Mouse (Mus musculus) stomach, embryonic 15.5 days (tissue): Measurements from ENCODE around the gene Snd1. TPM values are rescaled to one million over a fixed set of nuclear protein-coding genes. Genes with fewer than 3 reads are reported as not detected.

ENCODE experiments used
- ATAC-seq: fragments of 200-750 bp; cut with Nextera tagmentation; 2 replicates; pipeline ENCODE4 v1.8.0; 2017; ENCODE audit warnings: low read depth, moderate number of reproducible peaks, moderate TSS enrichment; ENCODE audit not compliant: insufficient read depth, low FRiP score
- H3K27ac ChIP-seq: fragments of 300-500 bp; sonication (generic); 2 replicates; pipeline ENCODE4 v1.5.1; 2015; ENCODE audit warnings: mild to moderate bottlenecking, inconsistent platforms
- H3K27me3 ChIP-seq: fragments of 300-500 bp; sonication (generic); replicated peaks from 2 replicates; pipeline ENCODE4 v1.6.1; 2015; ENCODE audit warnings: inconsistent platforms
- H3K36me3 ChIP-seq: fragments of 300-500 bp; sonication (generic); 2 replicates; pipeline ENCODE4 v1.6.1; 2015; ENCODE audit warnings: inconsistent platforms
- H3K4me1 ChIP-seq: fragments of 300-500 bp; sonication (generic); 2 replicates; pipeline ENCODE4 v1.6.1; 2015; ENCODE audit warnings: inconsistent platforms
- H3K4me2 ChIP-seq: fragments of 300-500 bp; sonication (generic); 2 replicates; pipeline ENCODE4 v1.6.1; 2015; ENCODE audit warnings: mild to moderate bottlenecking, inconsistent platforms
- H3K4me3 ChIP-seq: fragments of 300-500 bp; sonication (generic); replicated peaks from 2 replicates; pipeline ENCODE4 v1.5.1; 2015; ENCODE audit warnings: inconsistent platforms
- H3K9ac ChIP-seq: fragments of 300-500 bp; sonication (generic); 2 replicates; pipeline ENCODE4 v1.6.1; 2015; ENCODE audit warnings: inconsistent platforms
- H3K9me3 ChIP-seq: fragments of 300-500 bp; sonication (generic); 2 replicates; pipeline ENCODE4 v1.6.1; 2016; ENCODE audit warnings: inconsistent platforms
- WGBS: fragments of 180-500 bp; shearing (Covaris S2); methylation state at CpG from one replicate; pipeline ENCODE4 v1.1.7; 2015; 5-methylcytosine and 5-hydroxymethylcytosine counted together
- polyA plus RNA-seq: library from polyadenylated mRNA; unstranded; fragments of >200 nt; fragmentation: Nextera tagmentation; extraction: Ambion mirVana; gene quantifications from 2 replicates; pipeline ENCODE4 v1.2.1, GENCODE M21; 2015

Snd1 gene
- polyA plus RNA-seq, 1 experiment from 2014 or later, result 128 TPM

DNA sequence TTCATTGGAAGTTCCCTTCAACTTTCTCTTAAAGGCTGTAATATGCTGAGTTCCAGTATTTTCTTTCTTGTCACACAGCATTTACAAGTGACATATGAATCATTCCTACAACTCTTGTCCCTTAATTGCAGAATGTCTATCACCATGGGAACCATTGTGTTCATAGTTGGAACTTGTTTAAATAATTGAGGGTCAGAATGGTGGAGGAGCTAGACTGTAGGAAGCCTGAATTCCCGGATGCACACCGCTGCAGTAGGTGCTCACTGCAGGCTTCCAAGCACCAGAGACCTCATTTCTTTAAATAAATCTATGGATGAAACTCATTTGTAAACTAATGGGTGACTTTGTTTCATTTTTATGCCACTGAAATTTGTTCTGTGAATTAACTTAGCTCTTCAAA lies 154.9 kb downstream of the Snd1 start:
- H3K27me3 ChIP-seq, result no peaks in the 10 kb centered on the region
- no peak overlapping the region for H3K4me2 ChIP-seq
- H3K9ac ChIP-seq, result no peak overlapping the region
- H3K9me3 ChIP-seq, result no peaks in the 10 kb centered on the region
- no peak overlapping the region for H3K4me3 ChIP-seq
- no peak for ATAC-seq
- H3K27ac ChIP-seq, result no peak overlapping the region
- peaks cover 6% of the 10 kb centered on the region; the same call in 1 of the 2 replicates for H3K36me3 ChIP-seq
- 61% methylated on average over 2 of the region's 2 CpGs for WGBS
- 0 out of 2 replicates have a peak, but pooled peaks cover 4% of the 10 kb centered on the region for H3K4me1 ChIP-seq

DNA sequence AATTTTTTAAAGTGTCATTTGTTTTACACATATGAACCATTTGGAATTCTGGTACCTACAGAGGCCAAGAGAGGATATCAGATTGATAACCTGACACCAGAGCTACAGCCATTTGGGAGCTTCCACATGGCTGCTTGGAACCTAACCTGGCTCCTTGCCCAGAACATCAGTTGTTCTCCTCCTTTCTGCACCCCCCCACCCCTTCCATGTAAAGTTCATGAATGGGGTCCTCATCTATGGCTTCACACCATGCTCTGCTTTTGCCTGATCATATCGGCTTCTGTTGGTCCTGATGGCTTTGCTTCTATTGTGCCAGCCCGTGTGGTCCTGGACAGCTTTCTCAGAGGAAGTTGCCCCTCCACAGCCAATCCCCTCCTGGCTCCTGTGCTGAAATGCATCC lies 156.0 kb downstream of the Snd1 start:
- H3K27ac ChIP-seq, result no peak overlapping the region
- no peaks in the 10 kb centered on the region for H3K9me3 ChIP-seq
- ATAC-seq, result no peak

DNA sequence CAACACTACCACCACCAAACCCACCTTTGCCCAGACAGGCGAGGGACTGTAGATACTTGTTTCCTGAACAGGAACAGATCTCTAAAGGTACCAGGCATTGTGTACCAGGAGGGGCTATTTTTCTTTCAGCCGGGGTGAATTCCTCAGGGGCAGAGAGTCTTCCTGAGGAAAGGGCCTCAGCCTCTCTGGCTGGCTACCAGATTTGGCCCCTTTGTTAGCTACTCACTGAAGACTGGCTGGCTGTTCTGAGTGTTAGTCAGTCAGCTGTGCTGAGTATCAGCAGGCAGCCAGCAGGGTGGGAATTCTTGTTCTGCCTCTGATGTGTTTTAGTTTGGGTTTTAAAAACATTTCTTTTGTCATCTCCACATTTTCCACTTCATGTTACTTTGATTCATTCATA lies 158.2 kb downstream of the Snd1 start:
- Histone ChIP-seq H3K36me3 (0 out of 2 replicates have a peak, but pooled peaks cover 2% of the 10 kb centered on the region), H3K4me3 (no peak overlapping the region), H3K27me3 (no peaks in the 10 kb centered on the region), H3K9ac (no peak overlapping the region), H3K27ac (no peak overlapping the region), H3K9me3 (no peaks in the 10 kb centered on the region), H3K4me1 (0 out of 2 replicates have a peak, but pooled peaks cover 4% of the 10 kb centered on the region), H3K4me2 (no peak overlapping the region)
- no peak for ATAC-seq
- WGBS, result 62% methylated on average over 2 of the region's 2 CpGs

More for the DNA sequence above, 156.0 kb downstream of the Snd1 start:
- no peak overlapping the region for H3K4me3 ChIP-seq
- H3K27me3 ChIP-seq, result no peaks in the 10 kb centered on the region
- H3K9ac ChIP-seq, result no peak overlapping the region
- H3K4me2 ChIP-seq, result no peak overlapping the region
- H3K36me3 ChIP-seq, result peaks cover 6% of the 10 kb centered on the region; the same call in 1 of the 2 replicates
- WGBS, result 84% methylated on average over 2 of the region's 2 CpGs
- 0 out of 2 replicates have a peak, but pooled peaks cover 4% of the 10 kb centered on the region for H3K4me1 ChIP-seq

DNA sequence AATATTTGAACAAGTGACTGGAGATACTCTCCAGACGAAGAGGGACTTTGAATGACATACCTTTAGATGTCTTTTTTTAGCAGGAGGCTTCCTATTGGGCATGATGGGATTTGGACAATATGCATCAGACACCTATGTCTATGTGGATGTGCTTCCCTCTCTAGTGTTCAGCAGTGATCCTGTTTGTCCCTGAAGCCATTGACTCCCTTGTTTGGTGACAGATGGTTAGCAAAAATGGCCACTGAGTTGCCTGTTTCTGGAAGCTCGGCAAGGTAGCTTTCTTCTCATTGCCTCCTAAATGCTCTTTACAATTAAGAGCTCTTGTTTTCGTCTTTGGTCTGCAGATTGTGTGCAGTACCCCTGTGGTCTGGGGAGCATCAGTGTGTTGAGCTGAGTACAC lies 158.7 kb downstream of the Snd1 start:
- 65% methylated on average over 3 of the region's 3 CpGs for WGBS
- ATAC-seq, result no peak

DNA sequence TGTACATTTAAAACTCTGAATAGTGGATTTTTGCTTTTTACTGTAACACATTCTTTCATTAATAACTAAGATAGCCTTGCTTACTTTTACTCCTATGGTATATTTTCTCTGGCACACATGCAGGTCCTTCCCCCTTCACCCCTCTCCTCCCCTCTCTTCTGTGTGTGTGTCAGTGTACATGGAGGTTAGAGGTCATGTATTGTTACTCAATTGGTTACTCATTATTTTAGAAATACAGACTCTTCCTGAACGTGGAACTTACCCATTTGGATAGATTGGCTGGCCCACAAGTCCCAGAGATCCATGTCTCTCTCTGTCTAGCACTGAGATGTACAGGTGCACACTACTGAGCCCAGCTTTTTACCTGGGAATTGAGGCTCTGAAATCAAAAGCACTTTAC lies 160.2 kb downstream of the Snd1 start:
- no peaks in the 10 kb centered on the region for H3K27me3 ChIP-seq
- no peaks in the 10 kb centered on the region for H3K36me3 ChIP-seq
- H3K27ac ChIP-seq, result no peak overlapping the region
- WGBS, result 52% methylated on average over 1 of the region's 1 CpGs
- no peak overlapping the region for H3K9ac ChIP-seq
- H3K4me2 ChIP-seq, result no peak overlapping the region
- no peak overlapping the region for H3K4me3 ChIP-seq
- 0 out of 2 replicates have a peak, but pooled peaks cover 7% of the 10 kb centered on the region for H3K4me1 ChIP-seq
- no peak; the same call in 1 of the 2 replicates for ATAC-seq
- no peaks in the 10 kb centered on the region for H3K9me3 ChIP-seq

More for the DNA sequence above, 158.7 kb downstream of the Snd1 start:
- Histone ChIP-seq H3K36me3 (no peaks in the 10 kb centered on the region), H3K4me3 (no peak overlapping the region), H3K9me3 (no peaks in the 10 kb centered on the region), H3K4me2 (no peak overlapping the region), H3K27me3 (no peaks in the 10 kb centered on the region), H3K9ac (no peak overlapping the region), H3K27ac (no peak overlapping the region), H3K4me1 (0 out of 2 replicates have a peak, but pooled peaks cover 7% of the 10 kb centered on the region)

DNA sequence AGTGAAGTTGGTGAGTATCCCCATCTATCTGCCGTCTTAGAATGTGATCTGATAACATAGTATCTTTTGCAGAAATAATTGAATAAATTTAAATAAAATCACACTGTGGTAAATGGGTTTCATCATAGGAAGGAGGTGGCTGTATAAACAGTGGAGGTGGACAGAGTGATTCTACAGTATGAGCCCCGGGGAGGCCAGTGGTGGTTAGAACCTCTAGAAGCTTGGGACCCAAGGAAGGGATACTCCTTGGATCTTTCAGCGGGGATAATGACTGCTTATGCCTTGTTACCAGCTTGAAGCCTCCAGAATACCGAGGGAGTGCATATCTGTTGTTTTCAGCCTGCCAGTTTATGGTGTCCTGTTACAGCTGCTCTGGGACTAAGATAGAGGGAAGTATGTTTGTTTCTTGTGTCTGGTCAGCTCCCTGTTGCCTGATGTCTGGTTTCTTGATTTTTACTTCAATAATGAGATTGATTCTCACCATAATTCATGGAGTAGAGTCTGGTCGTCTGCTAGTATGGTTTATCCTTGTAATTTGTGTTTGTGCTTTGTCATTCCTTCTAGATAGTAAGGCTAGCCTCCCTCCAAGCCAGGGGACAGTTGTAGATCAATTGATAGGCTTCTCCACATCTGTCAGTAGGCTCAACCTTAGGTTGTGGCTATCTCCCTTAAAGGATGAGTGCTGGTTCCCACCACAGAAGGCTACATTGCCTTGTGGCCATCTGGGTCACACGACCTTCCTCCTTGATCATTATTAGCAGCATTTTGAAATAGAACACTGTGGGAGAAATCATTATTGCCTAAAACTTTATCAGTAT lies 160.8 kb downstream of the Snd1 start:
- Histone ChIP-seq H3K27ac (no peak overlapping the region), H3K9ac (no peak overlapping the region), H3K9me3 (no peaks in the 10 kb centered on the region), H3K27me3 (no peaks in the 10 kb centered on the region), H3K36me3 (no peaks in the 10 kb centered on the region), H3K4me3 (no peak overlapping the region), H3K4me1 (0 out of 2 replicates have a peak, but pooled peaks cover 7% of the 10 kb centered on the region), H3K4me2 (no peak overlapping the region)
- WGBS, result 76% methylated on average over 6 of the region's 6 CpGs
- ATAC-seq, result no peak

DNA sequence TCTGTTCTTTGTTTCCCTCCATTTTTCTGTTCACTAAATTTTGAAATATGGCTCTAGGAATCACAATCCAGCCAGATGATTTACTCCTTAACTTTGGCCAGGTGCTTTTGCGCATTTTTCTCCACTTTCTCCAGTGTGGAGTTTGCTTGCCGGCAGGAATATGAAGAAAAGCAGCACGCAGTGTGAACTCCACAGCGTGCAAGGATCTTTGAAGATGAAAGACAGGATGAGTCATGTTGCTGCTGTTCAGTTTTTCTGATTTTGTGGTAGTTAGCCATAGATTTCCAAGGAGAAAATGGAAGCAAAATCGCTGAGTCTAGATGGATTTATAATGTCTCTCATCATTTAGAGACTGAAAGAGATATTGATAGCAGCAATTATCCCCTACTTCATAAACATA lies 165.1 kb downstream of the Snd1 start:
- H3K27me3 ChIP-seq, result no peaks in the 10 kb centered on the region
- 0 out of 2 replicates have a peak, but pooled peaks cover 3% of the 10 kb centered on the region for H3K4me1 ChIP-seq
- WGBS, result 77% methylated on average over 5 of the region's 5 CpGs

DNA sequence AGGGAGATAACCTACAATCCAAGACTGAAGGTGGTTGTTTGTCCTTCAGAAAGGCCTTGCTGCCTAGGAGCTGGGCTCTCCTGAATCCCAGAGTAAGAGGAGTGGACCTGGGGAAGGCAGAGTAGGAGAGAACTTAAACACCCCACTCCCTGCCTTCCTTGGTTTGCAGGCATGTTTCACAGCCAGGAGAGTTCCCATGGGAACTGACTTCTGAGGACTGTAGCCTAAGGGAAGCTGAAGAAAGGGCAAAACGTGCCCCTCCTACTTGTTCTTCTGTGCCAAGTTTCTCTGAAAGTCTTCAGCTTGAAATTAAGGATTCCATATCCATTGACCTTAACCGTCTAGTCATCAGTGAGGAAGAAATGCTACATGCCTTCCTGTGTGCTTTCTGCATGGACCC lies 168.0 kb downstream of the Snd1 start:
- Histone ChIP-seq H3K4me1 (0 out of 2 replicates have a peak, but pooled peaks cover 3% of the 10 kb centered on the region), H3K36me3 (no peaks in the 10 kb centered on the region), H3K4me3 (no peak overlapping the region), H3K9me3 (no peaks in the 10 kb centered on the region), H3K4me2 (no peak overlapping the region), H3K27ac (no peak overlapping the region), H3K9ac (no peak overlapping the region), H3K27me3 (no peaks in the 10 kb centered on the region)
- WGBS, result 54% methylated on average over 2 of the region's 2 CpGs
- ATAC-seq, result no peak

More for the DNA sequence above, 165.1 kb downstream of the Snd1 start:
- Histone ChIP-seq H3K27ac (no peak overlapping the region), H3K4me3 (no peak overlapping the region), H3K9me3 (no peaks in the 10 kb centered on the region), H3K9ac (no peak overlapping the region), H3K4me2 (no peak overlapping the region), H3K36me3 (no peaks in the 10 kb centered on the region)
- ATAC-seq, result no peak

DNA sequence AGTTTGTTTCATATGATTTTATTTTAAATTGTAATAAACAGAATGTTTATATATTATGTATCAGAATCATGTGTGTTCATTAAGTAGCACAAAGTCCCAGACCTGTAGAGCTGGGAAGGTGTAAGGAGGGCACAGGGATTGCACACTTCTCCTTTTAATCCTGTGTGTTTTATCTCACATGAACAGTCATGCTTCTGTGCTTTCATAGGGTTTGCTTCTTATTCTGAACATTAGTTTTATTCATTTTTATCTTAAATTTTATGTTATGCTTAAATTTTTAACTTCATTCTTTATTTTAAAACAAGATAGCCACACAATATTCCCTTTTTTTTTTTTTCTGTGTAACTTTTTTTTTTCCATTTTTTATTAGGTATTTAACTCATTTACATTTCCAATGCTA lies 170.3 kb downstream of the Snd1 start:
- no peak for ATAC-seq
- Histone ChIP-seq H3K4me2 (no peak overlapping the region), H3K4me3 (no peak overlapping the region), H3K9me3 (no peaks in the 10 kb centered on the region), H3K4me1 (no peaks in the 10 kb centered on the region), H3K27me3 (no peaks in the 10 kb centered on the region), H3K36me3 (no peaks in the 10 kb centered on the region), H3K9ac (no peak overlapping the region), H3K27ac (no peak overlapping the region)

DNA sequence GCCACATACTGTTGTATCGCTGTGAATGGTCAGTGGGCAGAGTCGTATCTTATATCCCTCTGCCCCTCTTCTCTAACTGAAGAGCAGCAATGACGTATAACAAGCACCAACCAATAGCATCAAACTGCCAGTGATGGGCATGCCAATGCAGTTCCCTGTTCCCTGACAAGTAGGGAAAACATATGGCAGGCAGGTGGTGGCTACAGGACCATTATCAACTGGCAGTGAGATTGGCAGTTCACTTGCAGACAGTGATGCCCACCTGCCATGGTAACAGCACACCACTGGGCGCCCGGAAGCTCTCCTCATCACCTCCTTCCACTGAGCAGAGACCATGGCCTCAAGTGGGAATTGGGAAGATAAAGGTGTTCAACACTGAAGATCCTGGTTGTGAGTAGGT lies 181.6 kb downstream of the Snd1 start:
- ATAC-seq, result no peak
- H3K27ac ChIP-seq, result no peak overlapping the region
- H3K9me3 ChIP-seq, result no peaks in the 10 kb centered on the region
- no peaks in the 10 kb centered on the region for H3K36me3 ChIP-seq
- H3K9ac ChIP-seq, result no peak overlapping the region
- H3K27me3 ChIP-seq, result no peaks in the 10 kb centered on the region
- no peak overlapping the region for H3K4me2 ChIP-seq
- 94% methylated on average over 5 of the region's 5 CpGs for WGBS
- no peak overlapping the region for H3K4me3 ChIP-seq
- H3K4me1 ChIP-seq, result no peaks in the 10 kb centered on the region

DNA sequence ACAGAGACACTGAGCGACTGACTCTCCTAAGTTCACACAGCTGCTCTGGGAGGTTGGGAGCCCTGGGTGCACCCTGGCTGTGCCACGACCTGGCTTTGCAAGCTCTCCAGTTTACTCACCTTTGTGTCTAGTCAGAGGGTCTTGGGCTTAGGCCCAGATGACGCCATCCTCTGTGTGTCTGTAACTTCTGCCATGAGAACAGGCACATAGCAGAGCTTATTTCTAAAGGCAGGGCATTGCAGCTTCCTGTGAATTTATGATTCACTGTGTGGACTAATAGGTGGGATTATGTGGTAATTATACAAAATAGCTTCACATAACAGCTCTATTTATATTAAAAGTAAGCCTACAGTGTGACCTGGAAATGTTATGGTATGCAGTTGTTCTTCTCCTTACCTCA lies 188.1 kb downstream of the Snd1 start:
- Histone ChIP-seq H3K9me3 (no peaks in the 10 kb centered on the region), H3K36me3 (no peaks in the 10 kb centered on the region), H3K4me2 (no peak overlapping the region), H3K9ac (no peak overlapping the region), H3K27ac (no peak overlapping the region), H3K27me3 (no peaks in the 10 kb centered on the region), H3K4me3 (no peak overlapping the region), H3K4me1 (no peaks in the 10 kb centered on the region)
- no peak for ATAC-seq
- WGBS, result 82% methylated on average over 3 of the region's 3 CpGs

DNA sequence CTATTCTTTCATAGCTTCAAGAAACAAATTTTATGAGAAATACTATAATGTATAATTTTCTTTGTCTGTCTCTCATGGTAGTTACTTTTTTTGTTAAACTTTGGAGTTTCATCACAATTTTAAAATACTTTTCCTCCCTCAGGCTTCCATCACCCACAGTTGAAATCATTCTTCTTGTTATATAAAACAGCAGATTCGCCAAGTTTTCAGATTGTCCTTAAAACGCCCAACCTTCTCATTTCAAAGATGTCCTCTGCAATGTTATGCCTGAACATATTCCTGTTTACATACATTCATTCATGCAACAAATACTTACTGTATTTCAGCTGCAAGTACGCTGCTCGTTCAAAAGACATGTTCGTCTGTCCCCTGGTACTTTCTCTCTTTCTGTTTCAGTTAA lies 188.7 kb downstream of the Snd1 start:
- H3K9me3 ChIP-seq, result no peaks in the 10 kb centered on the region
- no peaks in the 10 kb centered on the region for H3K36me3 ChIP-seq
- H3K4me2 ChIP-seq, result no peak overlapping the region
- 94% methylated on average over 5 of the region's 5 CpGs for WGBS
- no peak overlapping the region for H3K27ac ChIP-seq
- no peak overlapping the region for H3K4me3 ChIP-seq
- H3K4me1 ChIP-seq, result no peaks in the 10 kb centered on the region
- H3K27me3 ChIP-seq, result no peaks in the 10 kb centered on the region
- no peak overlapping the region for H3K9ac ChIP-seq
- ATAC-seq, result no peak
